Mouse (Mus musculus) thymus, postnatal 10 days (tissue): Measurements from ENCODE around the gene Uqcc1.
A peak's percentile ranks its signal among the peaks of the same experiment; 100 is the strongest.

Experiments used
- DNase-seq, 2 experiments: peaks; one replicate each; pipeline ENCODE4 v3.0.0; 2021; ENCODE audit warnings: low spot score in 2 of 2

Gene Uqcc1

DNA sequence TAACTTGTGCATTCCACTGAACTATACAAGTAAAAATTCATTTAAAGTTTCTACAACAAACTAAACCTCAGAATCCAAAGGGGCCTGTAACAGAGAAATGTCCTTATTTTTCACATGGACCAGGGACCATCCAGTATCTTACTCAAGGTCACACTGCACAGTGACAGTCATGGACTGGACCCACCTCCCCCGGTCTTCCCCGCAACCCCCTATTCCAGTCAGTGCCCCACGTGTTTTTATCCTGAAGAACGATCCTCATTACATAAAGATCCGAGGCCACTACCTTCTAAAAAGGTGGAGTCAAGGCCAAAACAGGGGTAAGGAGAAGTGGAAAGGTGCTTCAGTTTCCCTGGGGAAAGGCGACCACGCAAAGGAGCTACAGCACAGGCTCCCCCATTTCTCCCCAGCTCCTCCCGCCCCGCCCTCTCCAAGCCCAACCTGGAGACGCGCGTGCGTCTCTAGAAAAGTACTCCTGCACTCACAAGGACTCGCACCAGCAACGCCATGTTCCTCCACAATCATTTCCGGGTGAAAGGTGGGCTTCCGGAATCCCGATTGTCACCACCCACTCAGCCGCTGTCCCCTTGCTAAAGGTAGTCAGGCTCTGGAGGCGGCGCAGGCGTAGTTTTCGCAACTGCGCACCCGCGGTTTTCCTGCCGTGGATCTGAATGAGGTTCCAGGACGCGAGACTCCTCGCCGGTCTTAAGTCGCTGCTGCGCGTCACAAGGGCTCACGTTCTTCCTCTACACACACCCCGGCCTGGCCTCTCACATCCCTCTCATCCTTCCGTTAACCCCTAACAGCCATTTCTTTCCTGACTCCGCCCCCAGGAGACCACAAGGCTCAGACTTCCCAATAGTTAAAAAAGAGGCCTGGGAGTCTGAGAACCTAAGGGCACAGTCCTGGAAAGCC is at the start of gene Uqcc1:
Gene Uqcc1 (minus strand): TSS at position 780 of the 912 bp plus-strand sequence.
- peak; percentile 91 to 93 for DNase-seq

DNA sequence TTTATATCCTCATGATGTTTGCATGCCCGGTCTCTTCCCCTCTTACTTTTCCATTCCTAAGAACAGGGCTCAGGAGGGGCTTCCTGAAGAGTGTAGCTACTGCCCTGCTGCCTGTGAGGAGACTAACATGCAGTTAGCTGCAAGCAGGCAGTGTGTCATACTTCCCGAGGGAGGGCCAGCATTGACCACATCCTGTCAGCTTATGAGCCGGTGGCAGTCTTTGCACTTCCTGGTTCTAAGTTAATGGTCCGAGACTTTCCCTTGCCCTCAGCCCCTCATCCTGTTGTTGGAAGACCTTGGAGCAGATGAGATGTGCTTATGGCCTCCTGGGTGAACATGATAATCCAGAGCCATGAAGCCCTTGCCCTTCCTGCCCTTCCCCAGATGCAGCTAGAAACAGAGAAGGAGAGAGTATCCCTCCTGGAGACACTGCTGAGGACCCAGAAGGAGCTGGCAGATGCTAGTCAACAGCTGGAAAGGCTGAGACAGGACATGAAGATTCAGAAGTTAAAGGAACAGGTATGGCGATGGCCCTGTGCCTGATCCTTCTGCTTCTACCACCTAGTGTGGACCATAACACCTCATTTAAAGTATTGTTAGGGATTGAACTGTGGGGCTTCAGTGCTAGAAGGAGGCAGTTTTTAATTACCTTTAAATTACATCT is 49.4 kb upstream of the Uqcc1 start:
- DNase-seq: peak; percentile 49 to 60

DNA sequence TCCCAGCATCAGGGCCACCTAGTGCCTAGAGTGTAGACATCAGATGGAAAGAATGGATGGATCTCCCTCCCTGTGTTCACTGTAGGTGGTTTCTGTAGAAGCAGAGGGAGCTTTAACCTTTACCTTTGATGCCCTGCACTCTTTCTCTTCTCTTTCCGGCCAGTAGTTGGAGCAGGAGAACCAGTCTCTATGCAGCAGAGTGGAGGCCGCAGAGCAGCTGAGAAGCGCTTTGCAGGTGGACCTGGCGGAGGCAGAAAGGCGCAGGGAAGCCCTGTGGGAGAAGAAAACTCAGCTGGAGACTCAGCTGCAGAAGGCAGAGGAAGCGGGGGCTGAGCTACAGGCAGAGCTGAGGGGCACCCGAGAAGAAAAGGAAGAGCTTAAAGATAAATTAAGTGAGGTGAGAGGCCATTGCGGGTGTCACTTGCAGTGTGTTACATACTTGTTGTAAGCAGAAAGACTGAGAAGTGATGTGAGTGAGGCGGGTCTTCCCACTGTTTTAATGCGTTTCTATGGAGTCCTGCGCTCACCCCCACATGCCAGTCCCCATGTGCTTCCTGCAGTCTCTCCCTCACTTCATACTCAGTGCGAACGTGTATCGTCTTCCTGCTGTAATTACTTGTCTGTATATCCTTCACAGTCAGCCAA is 44.1 kb upstream of the Uqcc1 start:
- DNase-seq: peak; percentile 75 to 79

DNA sequence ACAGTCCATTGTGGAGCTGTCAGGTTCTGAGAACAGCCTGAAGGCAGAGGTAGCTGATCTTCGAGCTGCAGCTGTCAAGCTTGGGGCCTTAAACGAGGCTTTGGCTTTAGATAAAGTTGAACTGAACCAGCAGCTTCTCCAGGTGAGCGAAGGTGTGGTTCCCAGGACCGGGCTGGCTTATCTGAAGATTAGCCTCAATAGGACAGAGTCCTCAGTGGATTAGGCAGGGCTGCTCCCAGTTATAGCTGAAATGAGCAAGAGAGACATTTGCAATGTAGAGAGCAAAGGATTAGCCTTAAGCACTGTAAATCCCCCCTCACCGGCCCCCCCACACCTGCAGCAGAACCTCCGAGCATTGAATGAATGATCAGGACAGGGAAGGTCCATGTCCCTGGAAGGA is 43.2 kb upstream of the Uqcc1 start:
- DNase-seq: no peak

DNA sequence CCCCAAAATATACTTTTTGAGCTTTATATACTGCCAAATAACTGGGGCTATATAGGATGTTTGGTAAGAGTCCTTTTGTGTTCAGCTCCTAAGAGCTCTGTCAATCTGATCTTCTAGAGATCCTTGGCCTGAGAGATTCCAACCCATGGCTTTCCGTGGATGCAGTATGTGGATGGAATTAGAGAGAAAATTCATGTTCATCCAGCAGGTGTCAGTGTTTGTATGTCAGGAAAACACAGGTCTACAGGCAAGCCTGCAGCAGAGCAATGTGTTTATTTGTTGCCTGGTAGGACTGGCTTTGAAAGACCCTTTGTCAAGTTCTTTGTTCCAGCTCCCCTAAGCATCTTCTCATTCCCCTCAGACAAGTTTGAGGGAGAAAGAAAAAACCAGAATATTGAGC is 32.9 kb upstream of the Uqcc1 start:
- DNase-seq: peak in 1 of 2 experiments; percentile 40

DNA sequence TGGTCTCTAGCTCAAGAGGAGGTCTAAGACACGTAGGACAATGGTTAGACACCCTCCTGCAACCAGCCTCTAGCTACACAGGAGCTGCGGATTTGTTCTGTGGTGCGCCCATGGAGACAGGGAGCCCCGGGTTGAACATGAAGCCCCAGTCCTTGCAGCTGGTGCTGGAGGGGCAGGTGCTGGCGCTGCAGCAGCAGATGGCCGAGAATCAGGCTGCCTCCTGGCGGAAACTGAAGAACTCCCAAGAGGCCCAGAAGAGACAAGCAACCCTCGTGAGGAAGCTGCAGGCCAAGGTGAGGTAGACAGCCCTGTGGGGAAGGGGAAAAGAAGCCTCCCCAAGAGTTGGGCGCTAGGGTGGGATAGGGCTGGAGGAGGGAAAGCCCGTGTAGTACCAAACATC is 31.8 kb upstream of the Uqcc1 start:
- DNase-seq: no peak

DNA sequence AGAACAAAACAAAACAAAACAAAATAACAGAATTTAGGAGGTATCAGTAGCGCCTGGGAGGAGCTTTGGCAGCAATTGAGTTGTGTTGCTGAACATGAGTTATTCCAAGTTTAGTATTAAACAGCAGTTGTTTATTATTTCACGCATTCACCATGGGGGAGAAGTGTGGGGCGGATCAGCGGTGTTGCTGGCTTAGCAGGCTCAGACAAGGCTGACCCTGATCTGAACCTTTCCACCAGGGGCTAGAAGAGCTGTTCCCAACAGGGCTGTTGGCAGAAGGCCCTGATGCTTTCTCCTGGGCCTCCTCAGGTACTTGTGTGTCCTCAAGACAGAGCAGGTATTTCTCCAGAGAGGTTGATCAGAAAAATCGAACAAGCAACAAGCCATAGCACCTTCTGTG is 29.9 kb upstream of the Uqcc1 start:
- no peak for DNase-seq

DNA sequence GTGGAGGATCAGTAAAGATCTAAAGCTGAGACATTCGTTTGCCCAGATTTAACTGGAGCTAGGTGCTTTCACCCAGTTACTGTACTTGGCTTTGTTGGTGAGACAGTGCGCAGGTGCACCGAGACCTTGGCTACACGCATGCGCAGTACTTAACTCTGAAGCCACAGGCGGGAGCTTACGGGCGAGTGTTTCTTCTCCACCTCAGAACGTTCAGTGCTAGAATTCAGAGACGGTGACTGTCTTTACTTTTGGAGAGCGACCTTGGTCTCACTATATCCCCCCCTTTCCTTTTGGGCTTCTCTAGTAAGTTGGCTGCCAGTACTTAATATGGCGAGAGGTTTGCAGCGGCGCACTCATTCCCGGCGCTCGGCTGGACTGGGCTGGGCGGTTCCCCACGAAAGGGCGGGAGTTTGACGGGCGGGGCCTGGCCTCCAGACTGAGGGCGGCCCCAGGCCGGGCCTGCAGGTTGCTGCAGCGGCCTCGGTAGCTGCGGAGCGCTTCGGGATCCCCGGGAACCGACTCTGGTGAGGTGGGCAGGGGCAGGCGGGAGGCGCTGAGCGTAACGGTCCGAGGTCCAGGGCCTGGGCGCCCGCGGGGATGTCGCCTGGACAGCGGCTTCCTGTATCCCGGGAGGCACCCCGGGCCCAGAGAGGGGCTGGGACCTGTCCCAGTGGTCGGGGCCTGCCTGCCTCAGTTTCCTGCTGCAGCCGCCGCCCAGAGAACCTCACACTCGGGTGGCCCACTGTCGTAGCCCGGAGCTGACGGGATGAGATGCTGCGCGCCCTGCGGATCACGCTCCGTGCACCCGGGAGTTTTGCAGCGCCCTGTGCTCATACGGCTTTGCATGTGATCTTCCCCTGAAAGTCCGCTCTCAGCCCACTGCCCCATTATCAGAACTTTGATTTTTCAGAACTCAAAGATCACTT is 26.3 kb upstream of the Uqcc1 start, which contains the start of gene Cep250:
Gene Cep250 (plus strand): TSS at position 325 of the 926 bp plus-strand sequence.
- peak; percentile 76 to 82 for DNase-seq

DNA sequence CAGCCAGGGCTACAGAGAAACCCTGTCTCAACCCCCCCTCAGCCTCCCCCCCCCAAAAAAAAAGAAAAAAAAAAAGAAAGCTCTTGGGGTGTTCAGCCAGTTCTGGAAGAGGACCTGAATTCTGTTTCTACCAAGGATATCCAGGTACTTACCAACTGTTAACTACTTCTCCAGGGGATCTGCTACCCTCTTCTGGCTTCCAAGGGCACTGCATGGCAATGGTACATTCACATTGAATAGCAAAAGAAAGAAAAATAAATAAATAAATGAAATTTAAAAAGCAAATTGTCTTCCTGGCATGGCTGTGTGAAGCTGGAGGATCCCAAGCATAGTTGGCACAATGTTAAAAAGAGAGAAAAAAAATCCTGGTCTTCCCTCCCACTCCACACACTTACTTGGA is 21.9 kb upstream of the Uqcc1 start:
- peak; percentile 35 to 53 for DNase-seq

DNA sequence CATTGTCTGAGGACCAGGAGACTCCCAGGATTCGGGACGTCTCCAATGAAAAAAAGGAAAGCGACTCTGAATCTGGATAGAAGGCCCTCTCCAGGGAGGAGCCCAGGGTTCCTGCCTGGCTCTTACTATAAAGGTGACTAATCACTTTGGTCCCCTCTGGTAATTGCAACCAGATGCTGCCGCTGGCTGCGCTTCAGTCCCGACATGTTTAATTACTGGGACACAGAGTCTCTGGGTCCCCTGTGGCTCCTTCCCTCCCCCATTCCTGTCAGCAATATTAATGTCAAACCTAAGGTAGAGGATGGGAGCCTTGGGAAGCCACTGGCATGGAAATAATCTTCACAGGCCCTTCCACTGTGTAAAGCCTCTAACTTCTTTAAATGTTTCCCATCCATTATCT is 19.3 kb upstream of the Uqcc1 start:
- DNase-seq: no peak

DNA sequence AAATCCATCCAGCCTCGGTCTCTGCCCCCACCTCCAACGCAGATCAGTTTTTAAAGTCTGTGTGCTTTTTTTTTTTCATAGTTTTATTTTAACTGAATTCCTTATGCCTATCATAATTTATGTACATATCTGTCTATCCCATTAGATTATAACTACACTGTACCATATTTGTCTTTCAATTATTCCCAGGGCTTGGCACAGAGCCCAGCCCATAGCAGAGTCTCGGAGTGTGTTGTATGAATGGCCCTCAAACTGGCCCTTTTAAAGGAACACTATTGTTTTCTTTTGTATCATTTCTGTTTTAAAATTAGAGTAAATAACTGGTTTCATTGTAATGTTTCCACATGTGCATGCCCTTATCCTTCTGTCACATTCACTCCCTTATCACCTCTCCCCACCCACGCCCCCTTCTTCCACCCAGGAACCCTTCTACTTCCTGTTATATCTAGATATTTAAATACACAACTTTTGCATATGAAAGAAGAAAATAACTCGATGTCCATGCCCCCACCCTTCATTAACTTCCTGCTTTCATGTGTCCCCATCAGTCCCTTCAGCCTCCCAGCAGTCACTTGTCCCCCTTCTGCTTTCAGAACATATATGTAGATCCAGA is 17.4 kb upstream of the Uqcc1 start:
- DNase-seq: no peak

DNA sequence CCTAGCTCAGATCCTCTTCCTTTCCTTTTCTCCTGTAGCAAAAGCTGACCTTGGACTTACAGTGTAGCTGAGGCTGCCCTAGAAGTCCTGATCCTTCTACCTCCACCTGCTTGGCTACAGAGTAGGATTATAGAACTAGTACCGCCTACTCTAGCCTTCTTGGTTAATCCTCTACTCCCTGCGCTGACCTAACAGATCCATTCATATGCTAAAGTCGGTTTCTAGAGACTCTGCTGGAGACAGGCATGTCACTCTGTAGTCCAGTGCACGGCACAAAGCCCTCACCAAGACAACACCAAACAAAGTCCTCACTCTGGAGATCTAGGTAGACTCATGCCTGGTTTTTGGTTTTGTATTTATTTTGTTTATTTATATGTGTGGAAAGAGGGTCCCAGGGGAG is 16.4 kb upstream of the Uqcc1 start:
- DNase-seq: no peak

DNA sequence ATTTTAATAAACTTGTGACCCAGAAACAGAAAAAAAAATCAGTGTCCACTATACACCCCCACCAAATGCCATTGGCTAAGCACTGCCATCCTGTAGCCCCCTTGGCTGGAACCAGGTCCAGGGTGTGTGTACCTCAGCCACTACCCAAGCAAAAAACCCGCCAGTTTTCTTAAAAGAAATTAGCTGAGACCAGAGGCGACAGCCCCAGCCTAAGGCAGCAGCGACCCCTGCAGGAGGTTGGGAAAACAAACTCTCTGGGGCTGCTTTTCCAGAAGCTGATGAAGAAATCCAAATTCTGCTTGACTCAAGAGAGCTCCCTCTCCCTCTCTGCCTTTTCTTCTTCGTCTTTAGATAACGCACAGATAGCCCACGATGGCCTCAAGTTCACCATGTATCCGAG is 16.0 kb upstream of the Uqcc1 start:
- peak; percentile 22 to 78 for DNase-seq

DNA sequence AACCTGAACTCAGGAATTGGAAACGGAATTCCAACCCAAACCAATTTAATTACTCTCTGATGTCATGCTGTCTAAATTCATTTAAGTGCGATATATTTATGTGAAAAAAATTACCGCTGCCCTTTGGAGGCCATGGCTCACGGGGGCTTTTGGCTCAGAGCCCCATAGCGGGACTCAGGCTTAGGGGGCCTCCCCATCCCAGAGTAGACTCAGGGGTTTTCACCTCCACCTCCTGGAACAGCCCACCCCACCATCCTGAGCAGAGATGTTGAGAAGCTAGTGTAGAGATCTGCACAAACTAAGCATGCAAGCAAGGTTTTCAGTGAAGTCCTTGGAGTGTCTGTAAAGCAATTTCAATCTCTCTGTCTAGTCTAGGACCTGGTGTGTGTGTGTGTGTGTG is 15.5 kb upstream of the Uqcc1 start:
- no peak for DNase-seq

DNA sequence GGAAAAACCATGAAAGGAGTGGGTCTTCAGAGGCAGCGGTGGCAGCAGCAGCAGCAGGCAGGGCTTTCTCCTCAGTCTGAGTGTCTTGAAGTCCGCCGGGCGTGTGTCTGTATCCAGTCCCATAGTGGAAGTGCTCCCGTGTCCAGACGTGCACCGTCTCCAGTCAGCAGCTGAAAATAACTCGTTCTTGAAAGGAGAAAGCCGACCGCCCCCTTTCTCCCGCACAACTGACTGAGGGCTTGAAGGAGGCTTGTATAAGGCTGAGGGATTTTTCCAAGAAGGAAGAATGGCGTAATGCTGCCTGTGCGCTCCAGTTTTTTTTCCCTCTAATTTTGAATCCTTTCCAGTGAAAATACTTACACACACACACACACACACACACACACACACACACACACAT is 15.0 kb upstream of the Uqcc1 start, which contains the start of gene Gdf5:
Gene Gdf5 (minus strand): TSS at position 244 of the 400 bp plus-strand sequence.
- DNase-seq: no peak

DNA sequence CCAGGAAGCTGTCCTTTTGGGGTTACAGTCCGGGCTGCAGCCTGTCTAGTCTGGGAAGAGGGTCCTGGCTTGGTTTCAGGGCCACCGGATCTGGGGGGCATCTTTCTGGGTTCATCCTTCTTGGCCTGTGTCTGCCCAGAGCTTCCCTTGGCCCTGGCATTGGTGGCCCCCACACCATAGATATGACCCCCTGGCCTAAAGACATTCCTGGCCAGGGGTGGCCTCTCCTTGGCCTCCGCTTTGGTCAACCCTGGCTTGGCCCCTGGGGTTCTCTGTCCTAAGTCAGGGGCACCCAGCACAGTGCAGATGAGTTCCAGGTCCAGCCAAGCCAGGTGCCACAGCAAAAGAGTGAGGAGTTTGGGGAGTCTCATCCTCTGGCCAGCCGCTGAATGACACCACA is 14.6 kb upstream of the Uqcc1 start:
- DNase-seq: no peak

DNA sequence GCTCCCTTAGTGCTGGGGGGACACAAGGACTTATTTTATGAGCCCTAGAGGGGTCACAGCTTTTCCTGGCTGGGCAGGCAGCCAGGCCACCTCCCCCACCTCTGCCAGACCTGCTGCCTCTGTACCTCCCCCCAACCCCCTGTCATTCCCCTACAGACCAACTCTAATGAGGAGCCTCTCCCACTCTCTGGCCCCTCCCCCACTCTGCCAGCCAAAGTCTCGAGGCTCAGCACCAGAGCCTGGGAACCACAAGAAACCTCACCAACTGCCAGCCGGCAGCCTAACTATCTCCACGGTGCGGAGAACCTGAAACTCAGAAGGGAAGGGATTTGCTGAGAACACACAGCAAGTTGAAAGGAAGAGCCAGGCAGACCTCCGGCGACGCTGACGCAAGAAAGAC is 13.4 kb upstream of the Uqcc1 start:
- no peak for DNase-seq

DNA sequence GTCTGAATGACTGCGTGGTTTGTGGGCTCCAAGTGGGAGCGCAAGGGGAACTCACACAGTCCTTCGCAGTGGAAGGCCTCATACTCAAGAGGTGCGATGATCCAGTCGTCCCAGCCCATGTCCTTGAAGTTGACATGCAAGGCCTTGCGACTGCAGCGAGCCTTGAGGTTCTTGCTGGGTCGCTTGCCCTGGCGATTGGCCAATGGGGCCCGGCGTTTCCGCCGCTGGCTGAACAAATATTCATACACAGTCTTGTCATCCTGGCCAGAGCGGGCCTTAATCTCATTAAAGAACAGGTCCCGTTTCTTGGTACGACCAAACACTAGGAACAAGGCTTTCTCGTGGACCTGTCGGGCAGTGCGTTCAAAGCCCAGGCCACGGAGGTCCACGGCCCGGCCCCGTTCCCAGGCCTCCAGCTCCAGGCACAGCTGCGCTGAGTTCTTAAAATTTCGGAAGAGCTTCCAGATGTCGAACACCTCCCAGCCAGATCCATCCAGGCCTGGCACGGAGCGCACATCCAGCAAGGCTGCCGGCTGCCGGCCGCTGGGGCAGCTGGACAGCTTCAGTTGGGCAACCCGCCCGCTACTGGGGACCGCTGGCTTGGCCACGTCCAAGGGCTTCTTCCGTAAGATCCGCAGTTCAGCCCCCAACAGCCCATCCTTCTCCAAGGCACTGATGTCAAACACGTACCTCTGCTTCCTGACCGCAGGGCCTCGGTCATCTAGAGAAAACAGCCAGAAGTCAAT is 11.8 kb upstream of the Uqcc1 start:
- no peak for DNase-seq

DNA sequence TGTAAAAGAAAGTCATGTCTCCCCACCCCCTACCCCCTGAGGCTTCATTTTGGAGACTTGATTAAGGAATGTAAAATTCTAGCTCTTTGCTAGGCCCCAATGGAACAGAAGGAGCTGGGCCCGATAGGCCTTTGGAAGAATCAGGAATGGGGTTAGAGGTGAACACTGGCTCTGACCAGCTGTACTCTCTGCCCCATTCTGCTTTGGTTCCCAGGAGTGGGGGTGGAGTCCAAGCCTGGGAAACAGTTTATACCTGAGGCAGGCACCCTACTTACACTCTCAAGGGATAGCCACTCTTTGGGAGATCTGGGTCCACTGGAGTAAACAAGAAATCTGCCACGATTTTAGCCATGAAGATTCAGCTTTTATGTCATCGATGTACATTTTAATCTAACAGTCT is 10.6 kb upstream of the Uqcc1 start, which contains the start of gene Gm15557:
Gene Gm15557 (plus strand): TSS at position 48 of the 400 bp plus-strand sequence.
- no peak for DNase-seq

DNA sequence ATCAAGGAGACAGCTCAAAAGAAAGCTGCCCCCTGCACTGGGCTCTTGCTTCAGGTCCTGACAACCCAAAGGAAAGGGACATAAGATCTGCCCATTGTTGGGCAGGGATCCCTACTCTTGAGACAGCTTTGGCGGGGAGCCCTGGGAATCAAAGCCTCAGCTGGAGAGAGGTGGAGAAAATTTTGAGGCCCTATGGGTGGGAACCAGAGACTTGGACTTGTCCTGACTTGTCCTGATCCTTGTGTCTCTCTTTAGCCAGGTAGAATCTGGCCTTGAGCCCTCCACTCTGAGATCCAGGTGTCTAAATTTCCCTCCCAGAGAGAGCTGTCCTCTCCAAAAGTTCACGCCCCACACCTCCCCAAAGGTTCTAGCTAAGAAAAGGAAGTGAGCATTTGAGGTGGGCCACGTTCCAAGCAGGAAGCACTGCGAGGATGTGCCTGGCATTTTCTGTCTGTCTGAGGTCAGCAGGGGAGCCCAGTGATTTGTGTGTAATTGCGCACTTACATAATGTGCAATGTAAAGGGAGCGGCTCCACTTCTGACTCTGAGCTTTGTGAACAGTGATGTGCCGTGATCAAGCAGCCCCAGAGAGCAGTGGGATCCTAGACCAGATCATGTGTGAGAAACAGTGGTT is 9.9 kb upstream of the Uqcc1 start:
- DNase-seq: no peak
